Mouse (Mus musculus): ENCODE data around the gene Rbm20. TPM values are rescaled to one million over a fixed set of nuclear protein-coding genes. Genes with fewer than 3 reads are reported as not detected.

The Rbm20 gene
- total RNA-seq, 1 experiment: 2.5 TPM

DNA sequence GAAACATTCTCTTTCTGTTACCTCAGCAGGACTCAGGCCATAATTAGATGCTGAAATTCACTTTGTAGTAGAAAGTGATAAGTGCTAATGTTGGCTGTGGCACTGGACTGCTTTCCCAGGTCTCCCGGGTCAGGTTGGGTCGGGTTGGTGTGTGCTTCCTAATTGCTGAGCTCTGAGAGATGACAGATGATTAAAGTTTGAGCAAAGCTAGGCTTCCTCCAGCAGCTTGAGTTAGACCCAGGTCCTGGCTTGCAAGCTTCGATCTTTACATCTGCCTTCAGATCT is 154.0 kb downstream of the Rbm20 start:
- H3K4me1 ChIP-seq (ENCODE audit: control insufficient read depth in 2 of 2, insufficient read depth in 2 of 2, low read length in 2 of 2, poor library complexity in 1 of 2): no peaks in the 10 kb centered on the region
- H3K9ac ChIP-seq (ENCODE audit: insufficient read depth, low read depth, low read length, poor library complexity, severe bottlenecking): no peak overlapping the region
- H3K9me3 ChIP-seq (ENCODE audit: control insufficient read depth, insufficient read depth, low read depth, low read length): no peaks in the 10 kb centered on the region
- H3K36me3 ChIP-seq (ENCODE audit: control insufficient read depth, insufficient read depth, low read length, poor library complexity, severe bottlenecking): no peaks in the 10 kb centered on the region
- TF ChIP-seq ZNF384 (IDR thresholded peaks at IDR 0.05; ENCODE audit: low read depth, low read length): no peak
- TF ChIP-seq HCFC1 (IDR thresholded peaks at IDR 0.05; ENCODE audit: borderline replicate concordance, insufficient read depth, low read length): no peak
- TF ChIP-seq CHD2 (IDR thresholded peaks at IDR 0.05; ENCODE audit: low read depth, low read length): no peak
- no peak for TF ChIP-seq ZC3H11A (IDR thresholded peaks at IDR 0.05; ENCODE audit: borderline replicate concordance, low read depth, low read length)
- TF ChIP-seq MAFK (IDR thresholded peaks at IDR 0.05; ENCODE audit: insufficient read depth, low read depth, low read length): no peak
- no peak overlapping the region for H3K4me3 ChIP-seq (ENCODE audit: insufficient read depth in 1 of 2, low read depth in 1 of 2, low read length in 2 of 2, poor library complexity in 1 of 2, severe bottlenecking in 1 of 2)
- in situ Hi-C loops (cut with MboI; ENCODE audit: low sequenced_read_pairs in 2 of 2, unreplicated experiment in 2 of 2): no loop called here
- DNase-seq (ENCODE audit: low read depth, low spot score): no peak
- H3K27ac ChIP-seq (ENCODE audit: insufficient read depth, low read depth, low read length, poor library complexity, severe bottlenecking): no peak overlapping the region

DNA sequence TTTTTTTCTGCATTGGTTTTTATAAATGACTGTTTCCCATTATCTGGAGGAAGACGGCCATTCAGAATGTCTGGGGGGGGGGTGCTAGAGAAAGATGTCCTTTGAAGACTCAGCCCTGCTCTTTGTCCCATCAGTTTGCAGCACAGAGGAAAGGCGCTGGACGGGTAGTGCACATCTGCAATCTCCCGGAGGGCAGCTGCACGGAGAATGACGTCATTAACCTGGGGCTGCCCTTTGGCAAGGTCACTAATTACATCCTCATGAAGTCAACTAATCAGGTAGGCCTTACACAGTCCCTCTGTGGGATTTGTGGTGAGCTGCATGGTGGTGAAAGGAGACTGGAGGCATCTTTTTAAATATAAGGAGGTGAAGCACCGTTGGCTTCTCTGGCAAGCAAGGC is 155.4 kb downstream of the Rbm20 start:
- DNase-seq (ENCODE audit: low read depth, low spot score): no peak
- Histone ChIP-seq H3K4me1 (ENCODE audit: control insufficient read depth in 2 of 2, insufficient read depth in 2 of 2, low read length in 2 of 2, poor library complexity in 1 of 2) (no peaks in the 10 kb centered on the region), H3K36me3 (ENCODE audit: control insufficient read depth, insufficient read depth, low read length, poor library complexity, severe bottlenecking) (no peaks in the 10 kb centered on the region), H3K4me3 (ENCODE audit: insufficient read depth in 1 of 2, low read depth in 1 of 2, low read length in 2 of 2, poor library complexity in 1 of 2, severe bottlenecking in 1 of 2) (no peak overlapping the region), H3K9me3 (ENCODE audit: control insufficient read depth, insufficient read depth, low read depth, low read length) (no peaks in the 10 kb centered on the region), H3K9ac (ENCODE audit: insufficient read depth, low read depth, low read length, poor library complexity, severe bottlenecking) (no peak overlapping the region), H3K27ac (ENCODE audit: insufficient read depth, low read depth, low read length, poor library complexity, severe bottlenecking) (no peak overlapping the region)
- TF ChIP-seq ZNF384 (IDR thresholded peaks at IDR 0.05; ENCODE audit: low read depth, low read length) (no peak), MAFK (IDR thresholded peaks at IDR 0.05; ENCODE audit: insufficient read depth, low read depth, low read length) (no peak), ZC3H11A (IDR thresholded peaks at IDR 0.05; ENCODE audit: borderline replicate concordance, low read depth, low read length) (no peak)
- in situ Hi-C loops (cut with MboI; ENCODE audit: low sequenced_read_pairs in 2 of 2, unreplicated experiment in 2 of 2): no loop called here

DNA sequence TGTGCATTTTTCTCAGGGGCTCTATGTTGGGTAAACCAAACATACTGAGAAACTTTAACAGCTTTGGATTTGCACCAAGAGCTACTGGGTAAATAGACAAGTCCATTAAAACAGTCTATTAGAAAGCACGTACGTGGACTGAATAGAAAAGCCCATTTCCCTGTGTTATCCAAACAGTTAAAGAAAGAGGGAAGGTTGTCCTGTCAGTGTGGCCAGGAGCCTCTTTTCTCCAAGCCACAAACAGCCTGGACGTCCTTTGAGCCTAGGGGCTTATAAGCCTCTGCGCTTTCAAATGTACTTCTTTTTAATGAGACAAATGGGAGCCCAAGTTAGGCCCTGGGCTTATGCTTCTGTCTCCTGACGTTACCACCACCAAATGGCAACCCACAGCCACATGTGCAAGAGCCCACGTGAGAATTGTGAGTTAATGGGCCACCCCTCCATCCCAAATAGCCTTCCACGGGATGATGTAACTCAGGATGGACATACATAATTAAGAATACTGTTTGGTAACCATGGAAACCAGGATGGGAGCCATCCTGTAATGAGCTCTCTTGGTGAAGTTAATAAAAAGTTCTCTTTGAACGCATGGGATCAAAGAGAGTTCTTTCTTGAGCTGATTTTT is 156.8 kb downstream of the Rbm20 start:
- in situ Hi-C loops (cut with MboI; ENCODE audit: low sequenced_read_pairs in 2 of 2, unreplicated experiment in 2 of 2): no loop called here
- no peaks in the 10 kb centered on the region for H3K9me3 ChIP-seq (ENCODE audit: control insufficient read depth, insufficient read depth, low read depth, low read length)
- no peak for DNase-seq (ENCODE audit: low read depth, low spot score)
- TF ChIP-seq MAFK (IDR thresholded peaks at IDR 0.05; ENCODE audit: insufficient read depth, low read depth, low read length) (no peak), CHD2 (IDR thresholded peaks at IDR 0.05; ENCODE audit: low read depth, low read length) (no peak), ZNF384 (IDR thresholded peaks at IDR 0.05; ENCODE audit: low read depth, low read length) (no peak), HCFC1 (IDR thresholded peaks at IDR 0.05; ENCODE audit: borderline replicate concordance, insufficient read depth, low read length) (no peak), ZC3H11A (IDR thresholded peaks at IDR 0.05; ENCODE audit: borderline replicate concordance, low read depth, low read length) (no peak)
- H3K27ac ChIP-seq (ENCODE audit: insufficient read depth, low read depth, low read length, poor library complexity, severe bottlenecking): no peak overlapping the region
- H3K4me3 ChIP-seq (ENCODE audit: insufficient read depth in 1 of 2, low read depth in 1 of 2, low read length in 2 of 2, poor library complexity in 1 of 2, severe bottlenecking in 1 of 2): no peak overlapping the region
- no peaks in the 10 kb centered on the region for H3K36me3 ChIP-seq (ENCODE audit: control insufficient read depth, insufficient read depth, low read length, poor library complexity, severe bottlenecking)
- H3K9ac ChIP-seq (ENCODE audit: insufficient read depth, low read depth, low read length, poor library complexity, severe bottlenecking): no peak overlapping the region
- H3K4me1 ChIP-seq (ENCODE audit: control insufficient read depth in 2 of 2, insufficient read depth in 2 of 2, low read length in 2 of 2, poor library complexity in 1 of 2): no peaks in the 10 kb centered on the region

DNA sequence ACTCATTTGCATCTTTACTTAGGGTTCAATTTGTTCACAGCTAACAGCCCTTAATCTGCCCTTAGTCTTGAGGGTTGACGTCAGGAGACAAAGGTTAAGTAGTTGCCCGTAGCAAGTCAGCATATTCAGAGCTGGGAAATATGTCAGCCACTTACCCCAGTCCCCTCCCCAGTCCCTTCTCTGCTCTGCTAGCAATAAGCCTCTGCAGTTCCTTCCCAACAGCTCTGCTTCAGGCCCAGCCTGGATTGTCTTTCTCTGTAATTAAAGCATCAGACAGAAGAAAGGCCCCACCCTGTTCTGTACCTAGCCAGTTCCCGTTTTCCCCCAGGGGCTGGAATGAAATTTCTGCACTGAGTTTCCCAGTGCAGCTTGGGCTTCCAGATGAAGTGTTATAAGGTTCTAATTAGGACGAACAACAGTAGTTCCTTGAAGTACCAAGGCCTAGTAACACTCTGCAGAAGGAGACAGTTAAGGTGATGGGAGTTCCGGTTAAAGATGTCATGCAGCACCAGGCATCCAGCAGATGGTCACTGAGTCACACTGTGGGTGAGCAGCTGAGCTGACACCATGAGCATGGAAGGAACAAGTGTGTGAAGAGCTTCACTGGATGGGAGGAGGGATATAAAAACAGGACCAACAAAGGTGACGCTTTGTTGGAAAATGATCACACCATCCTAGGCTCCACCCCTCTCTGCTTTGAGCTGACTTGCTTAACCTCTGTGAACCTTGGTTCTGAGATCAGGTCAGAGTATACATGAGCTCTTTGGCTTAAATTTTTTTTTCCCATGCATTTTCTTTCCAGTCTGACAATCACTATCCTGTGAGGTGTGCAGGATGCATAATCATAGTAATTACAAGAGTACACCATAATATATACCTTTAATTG is 159.7 kb downstream of the Rbm20 start:
- DNase-seq (ENCODE audit: low read depth, low spot score): no peak
- H3K27ac ChIP-seq (ENCODE audit: insufficient read depth, low read depth, low read length, poor library complexity, severe bottlenecking): no peak overlapping the region
- no peaks in the 10 kb centered on the region for H3K36me3 ChIP-seq (ENCODE audit: control insufficient read depth, insufficient read depth, low read length, poor library complexity, severe bottlenecking)

More for the DNA sequence above, 159.7 kb downstream of the Rbm20 start:
- Histone ChIP-seq H3K9me3 (ENCODE audit: control insufficient read depth, insufficient read depth, low read depth, low read length) (no peaks in the 10 kb centered on the region), H3K4me3 (ENCODE audit: insufficient read depth in 1 of 2, low read depth in 1 of 2, low read length in 2 of 2, poor library complexity in 1 of 2, severe bottlenecking in 1 of 2) (no peak overlapping the region), H3K4me1 (ENCODE audit: control insufficient read depth in 2 of 2, insufficient read depth in 2 of 2, low read length in 2 of 2, poor library complexity in 1 of 2) (no peaks in the 10 kb centered on the region), H3K9ac (ENCODE audit: insufficient read depth, low read depth, low read length, poor library complexity, severe bottlenecking) (no peak overlapping the region)
- in situ Hi-C loops (cut with MboI; ENCODE audit: low sequenced_read_pairs in 2 of 2, unreplicated experiment in 2 of 2): no loop called here
- TF ChIP-seq MAFK (IDR thresholded peaks at IDR 0.05; ENCODE audit: insufficient read depth, low read depth, low read length) (no peak), HCFC1 (IDR thresholded peaks at IDR 0.05; ENCODE audit: borderline replicate concordance, insufficient read depth, low read length) (no peak), ZC3H11A (IDR thresholded peaks at IDR 0.05; ENCODE audit: borderline replicate concordance, low read depth, low read length) (no peak), CHD2 (IDR thresholded peaks at IDR 0.05; ENCODE audit: low read depth, low read length) (no peak), ZNF384 (IDR thresholded peaks at IDR 0.05; ENCODE audit: low read depth, low read length) (no peak)
